In the genomic region with DNA sequence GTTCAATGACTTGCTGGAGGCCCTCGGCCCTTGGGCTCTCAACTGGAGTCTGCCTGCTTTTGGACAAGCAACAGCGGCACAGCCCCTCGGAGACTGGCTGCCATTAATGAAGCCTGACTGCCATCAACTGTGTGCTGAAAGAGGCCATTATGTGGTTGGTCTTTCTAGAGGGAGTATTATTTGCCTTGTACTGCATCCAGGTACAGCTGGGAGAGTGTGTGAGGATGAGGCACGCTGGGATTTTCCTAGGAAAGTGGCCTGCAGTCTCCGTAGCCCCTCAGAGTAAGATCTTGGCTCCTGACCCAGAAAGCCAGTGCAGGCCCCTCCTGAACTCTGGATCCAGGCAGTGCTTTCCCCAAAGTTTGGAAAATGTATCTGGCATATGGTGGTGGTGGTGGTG, we compare ENCODE assay signal across 32 mouse cellular contexts. TPM values are rescaled to one million over a fixed set of nuclear protein-coding genes. Genes with fewer than 3 reads are reported as not detected.
"Had no signal": no experiment of that assay in that cellular context is flagged by ENCODE, and none has a peak within 500 bp of the region (broad histone marks: within the 10 kb centered on the region; RNA-seq: fewer than 3 reads in every experiment).

No protein-coding gene starts in this region.

- H3K4me2 ChIP-seq: heart, embryonic 12.5 days; hindbrain, embryonic 12.5 days; hindbrain, embryonic 14.5 days; intestine, embryonic 15.5 days; liver, embryonic 11.5 days; liver, embryonic 13.5 days; liver, embryonic 15.5 days had no signal

- ATAC-seq: hindbrain, embryonic 16.5 days; inflammation-experienced regulatory T-cells, adult 6 months; intestine, embryonic 15.5 days; intestine, postnatal 0 days had no signal

- H3K36me3 ChIP-seq: heart, embryonic 10.5 days; heart, embryonic 12.5 days; hindbrain, embryonic 10.5 days; hindbrain, embryonic 12.5 days; intestine, embryonic 15.5 days; liver, embryonic 13.5 days; liver, embryonic 15.5 days had no signal

- H3K4me1 ChIP-seq: intestine, embryonic 15.5 days; liver, embryonic 13.5 days; liver, embryonic 15.5 days had no signal

- DNase-seq: gastrocnemius, adult 2 months; gastrocnemius, postnatal 10 days; gastrocnemius, postnatal 25 days; heart, adult 18-20 months; heart, postnatal 10 days; heart, postnatal 4 days; kidney, adult 18-20 months; kidney, adult 8-10 months; kidney, postnatal 10 days; kidney, postnatal 25 days; kidney, postnatal 4 days; layer of hippocampus, adult 9-11 months; liver; liver, embryonic 13.5 days had no signal

- H3K9ac ChIP-seq: heart, embryonic 12.5 days; hindbrain, embryonic 12.5 days; hindbrain, embryonic 14.5 days; intestine, embryonic 15.5 days; liver, embryonic 13.5 days; liver, embryonic 15.5 days had no signal

- H3K27ac ChIP-seq: gastrocnemius, adult 2 months; heart, embryonic 10.5 days; hindbrain, embryonic 10.5 days; hindbrain, embryonic 12.5 days; hindbrain, embryonic 14.5 days; intestine, embryonic 15.5 days; left cerebral cortex, adult 2 months; liver, embryonic 13.5 days; liver, embryonic 15.5 days had no signal

- H3K4me3 ChIP-seq: gastrocnemius, adult 2 months; heart, embryonic 10.5 days; heart, embryonic 12.5 days; hindbrain, embryonic 10.5 days; hindbrain, embryonic 12.5 days; intestine, embryonic 15.5 days; left cerebral cortex, adult 2 months; liver, embryonic 13.5 days; liver, embryonic 15.5 days had no signal

- H3K27me3 ChIP-seq: intestine, embryonic 15.5 days had no signal

- H3K9me3 ChIP-seq: heart, embryonic 10.5 days; heart, embryonic 12.5 days; hindbrain, embryonic 10.5 days; hindbrain, embryonic 12.5 days; intestine, embryonic 15.5 days; liver, embryonic 13.5 days; liver, embryonic 15.5 days had no signal

RNA-seq across cellular contexts. Expression of gene Sox8, which starts 20.5 kb away (rescaled TPM):
- polyA plus RNA-seq: inflammation-experienced regulatory T-cells, adult 6 months had no signal

RNA-seq across cellular contexts. Expression of gene Sstr5, which starts 52.9 kb away (rescaled TPM):
- total RNA-seq: gastrocnemius, adult 2 months; gastrocnemius, postnatal 10 days; gastrocnemius, postnatal 25 days; gastrocnemius, postnatal 4 days; granulocyte monocyte progenitor cell, adult 5-6 weeks; heart, adult 18-20 months; heart, adult 8-10 months; heart, postnatal 10 days; heart, postnatal 25 days; heart, postnatal 4 days had no signal
- polyA plus RNA-seq: hindbrain, embryonic 12.5 days; inflammation-experienced regulatory T-cells, adult 6 months; kidney, embryonic 14.5 days; kidney, embryonic 16.5 days; liver, embryonic 11.5 days; liver, embryonic 13.5 days; liver, embryonic 15.5 days had no signal
